Mouse (Mus musculus): Measurements from ENCODE around the gene Hoxc8.

The Hoxc8 gene

DNA sequence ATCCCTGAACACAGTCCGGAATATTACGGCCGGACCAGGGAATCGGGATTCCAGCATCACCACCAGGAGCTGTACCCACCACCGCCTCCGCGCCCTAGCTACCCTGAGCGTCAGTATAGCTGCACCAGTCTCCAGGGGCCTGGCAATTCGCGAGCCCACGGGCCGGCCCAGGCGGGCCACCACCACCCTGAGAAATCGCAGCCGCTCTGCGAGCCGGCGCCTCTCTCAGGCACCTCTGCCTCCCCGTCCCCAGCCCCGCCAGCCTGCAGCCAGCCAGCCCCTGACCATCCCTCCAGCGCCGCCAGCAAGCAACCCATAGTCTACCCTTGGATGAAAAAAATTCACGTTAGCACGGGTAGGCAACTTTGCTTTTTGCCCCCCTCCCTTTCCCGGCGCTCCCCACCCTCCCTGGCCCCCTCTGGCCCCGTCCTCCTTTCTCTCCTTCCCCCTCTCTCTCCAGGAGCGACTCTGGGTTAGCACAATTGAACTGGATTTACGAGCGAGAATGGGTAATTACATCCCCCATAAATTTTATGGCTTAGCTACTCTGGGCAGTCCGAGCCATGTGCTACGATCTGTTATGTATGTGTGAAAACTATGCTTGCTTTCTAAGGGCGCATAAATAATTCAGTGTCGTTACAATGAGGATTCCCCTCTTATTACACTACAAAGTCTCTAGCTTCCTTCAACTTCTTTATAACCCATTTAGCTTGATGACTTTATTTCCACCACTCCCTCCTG is 44.6 kb downstream of the Hoxc8 start:
- no peak for DNase-seq (ENCODE audit: low spot score)

DNA sequence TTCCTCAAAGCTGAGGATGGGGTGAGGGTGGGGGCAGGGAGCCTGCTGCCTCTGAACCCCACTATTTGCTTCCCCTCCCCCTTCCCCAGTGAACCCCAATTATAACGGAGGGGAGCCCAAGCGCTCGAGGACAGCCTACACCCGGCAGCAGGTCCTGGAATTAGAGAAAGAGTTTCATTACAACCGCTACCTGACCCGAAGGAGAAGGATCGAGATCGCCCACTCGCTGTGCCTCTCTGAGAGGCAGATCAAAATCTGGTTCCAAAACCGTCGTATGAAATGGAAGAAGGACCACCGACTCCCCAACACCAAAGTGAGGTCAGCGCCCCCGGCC is 45.1 kb downstream of the Hoxc8 start:
- DNase-seq (ENCODE audit: low spot score), result no peak

DNA sequence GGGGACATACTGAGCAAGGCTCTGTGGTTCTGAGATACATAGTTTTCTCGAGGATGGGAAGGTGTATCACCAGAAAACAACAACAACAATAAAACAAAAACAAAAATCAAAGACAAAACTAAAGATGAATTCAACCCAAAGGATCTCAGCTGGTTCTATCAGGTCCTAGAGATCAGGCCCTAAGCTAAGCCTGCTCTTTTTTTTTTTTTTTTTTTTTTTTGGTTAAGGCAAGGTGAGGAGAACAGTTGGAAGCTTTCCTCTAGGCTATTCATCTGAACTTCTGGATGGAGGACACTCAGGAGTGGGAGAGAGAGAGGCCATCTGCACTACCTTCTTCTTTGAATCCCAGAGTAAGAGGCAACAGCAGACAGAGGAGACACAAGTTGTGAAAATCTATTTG is 47.2 kb downstream of the Hoxc8 start:
- DNase-seq (ENCODE audit: low spot score), result no peak

DNA sequence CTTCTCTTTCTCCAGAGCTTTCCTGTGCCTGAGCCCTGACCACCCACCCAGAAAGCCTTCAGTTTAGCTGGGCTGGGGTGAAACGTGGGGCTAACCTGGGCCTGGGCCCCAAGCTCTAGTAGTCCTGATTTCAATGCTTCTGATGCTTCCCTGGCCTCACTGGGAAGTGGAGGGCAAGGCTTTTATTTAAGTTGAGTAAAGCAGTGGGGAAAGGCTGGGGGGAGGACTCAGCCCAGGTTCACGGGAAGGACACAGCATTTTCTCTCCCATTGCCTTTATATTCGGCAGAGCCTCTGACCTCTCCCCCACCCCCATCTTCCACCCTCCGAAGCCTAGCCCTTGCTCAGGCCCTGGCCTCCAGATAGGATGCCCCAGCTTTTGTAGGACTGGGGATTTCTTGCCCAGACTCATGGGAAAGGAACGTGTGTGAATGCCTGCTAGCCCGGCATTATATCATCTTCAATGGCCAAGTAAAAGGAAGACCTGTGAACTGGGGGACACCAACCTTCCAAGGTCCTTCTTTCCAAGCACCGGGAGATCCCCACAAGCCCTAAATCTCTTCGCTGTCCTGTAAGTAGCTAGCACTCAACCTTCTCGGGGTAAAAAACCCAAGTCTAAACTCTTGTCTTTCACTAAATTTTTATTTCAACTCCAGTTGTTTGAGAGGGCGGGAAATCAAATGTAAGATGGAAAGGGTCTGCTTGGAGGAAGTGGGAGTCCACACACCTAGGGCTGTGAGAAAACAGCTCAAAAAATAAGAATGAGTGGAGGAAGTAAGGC is 48.5 kb downstream of the Hoxc8 start:
- DNase-seq (ENCODE audit: low spot score), result no peak

DNA sequence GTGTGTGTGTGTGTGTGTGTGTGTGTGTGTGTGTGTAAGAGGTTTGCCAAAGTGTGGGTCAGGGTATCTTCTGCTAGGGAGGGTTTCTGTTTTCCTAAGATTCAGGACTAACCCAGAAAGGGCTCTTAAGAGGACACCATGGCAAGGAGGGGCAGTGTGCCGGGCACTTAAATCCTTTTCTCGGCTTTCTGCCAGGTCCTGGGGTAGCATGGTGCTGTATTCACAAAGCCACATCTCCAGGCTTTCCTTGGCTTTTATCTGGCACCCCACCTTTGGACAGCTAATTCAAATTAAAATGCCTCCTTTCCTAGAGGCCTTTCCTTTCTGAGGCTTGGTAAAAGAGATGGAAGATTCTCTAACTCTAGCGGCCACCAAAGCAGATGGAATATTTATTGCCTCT is 49.2 kb downstream of the Hoxc8 start:
- no peak for DNase-seq (ENCODE audit: low spot score)

DNA sequence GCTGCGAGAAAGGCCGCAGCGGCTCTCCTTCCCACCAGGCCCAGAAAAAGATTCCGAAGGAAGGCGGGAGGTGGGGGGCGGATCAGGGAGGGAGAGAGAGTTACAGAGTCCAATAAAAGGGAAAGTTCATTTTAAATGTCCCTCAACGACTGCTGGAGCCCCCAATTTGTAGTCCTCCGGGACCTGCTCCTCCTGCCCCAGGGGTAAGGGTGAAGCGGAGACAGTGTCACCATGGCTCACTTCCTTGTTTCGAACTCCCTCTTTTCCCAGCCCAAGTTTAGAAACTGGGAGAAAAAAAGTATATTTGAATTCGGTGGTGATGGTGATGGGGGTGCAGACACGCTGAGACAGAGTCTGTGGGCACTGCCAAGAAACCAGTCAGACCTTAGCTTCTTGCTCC is 50.2 kb downstream of the Hoxc8 start:
- no peak for DNase-seq (ENCODE audit: low spot score)

DNA sequence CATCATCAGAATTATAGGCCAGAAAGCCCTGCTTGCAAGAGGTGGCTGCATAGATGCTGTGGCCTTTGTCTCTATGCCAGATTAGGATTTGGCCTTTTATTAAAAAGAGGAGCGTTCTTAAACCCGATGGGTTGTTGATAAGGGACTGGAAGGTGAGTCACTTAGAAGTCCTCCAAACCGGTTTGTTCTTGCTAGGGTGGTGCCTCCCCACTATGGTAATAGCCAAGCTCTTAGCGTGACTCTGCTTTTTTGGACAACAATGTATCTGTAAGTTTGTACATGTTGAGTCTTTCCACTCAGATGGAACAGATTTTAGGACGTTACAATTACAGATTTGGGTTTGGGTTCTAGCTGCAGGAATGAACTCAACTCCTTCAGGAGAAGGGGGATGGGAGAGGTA is 51.2 kb downstream of the Hoxc8 start:
- no peak for DNase-seq (ENCODE audit: low spot score)

DNA sequence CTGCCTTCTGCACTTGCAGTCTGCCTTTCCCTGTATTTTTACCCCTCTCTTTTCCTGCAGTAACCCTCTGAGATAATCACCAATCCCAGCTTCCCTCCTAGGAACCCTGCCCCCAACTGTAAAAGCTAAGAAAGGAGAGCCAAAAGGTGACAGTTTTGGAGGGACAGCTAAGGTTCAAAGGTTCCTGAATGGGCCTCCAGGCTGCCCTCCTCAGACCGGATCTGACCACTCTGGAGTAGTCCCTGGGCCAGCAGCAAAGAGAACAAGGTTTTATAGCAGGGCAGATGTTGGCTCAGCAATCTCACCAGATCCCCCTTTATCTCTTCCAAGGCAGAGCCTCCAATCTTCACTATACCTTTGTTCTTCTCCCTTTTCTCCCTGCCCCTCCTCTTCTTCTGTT is 51.8 kb downstream of the Hoxc8 start:
- no peak for DNase-seq (ENCODE audit: low spot score)

Measured in ovary, adult 18-20 months (tissue).